Mouse (Mus musculus) ES-E14 (cell line): ENCODE data around the gene Fam71f1.

Experiments
- CHD2 ChIP-seq: IDR thresholded peaks from 2 replicates; pipeline ENCODE4 v1.6.1; 2014; ENCODE audit warnings: mild to moderate bottlenecking, low read depth, low read length, inconsistent platforms
- HCFC1 ChIP-seq: IDR thresholded peaks from 2 replicates; pipeline ENCODE4 v1.6.1; 2012; ENCODE audit warnings: low read length, inconsistent platforms, borderline replicate concordance; ENCODE audit not compliant: insufficient read depth
- MAFK ChIP-seq: IDR thresholded peaks from 2 replicates; pipeline ENCODE4 v1.6.1; 2014; ENCODE audit warnings: mild to moderate bottlenecking, low read depth, low read length, inconsistent platforms; ENCODE audit not compliant: insufficient read depth
- ZNF384 ChIP-seq: IDR thresholded peaks from 2 replicates; pipeline ENCODE4 v1.6.1; 2012; ENCODE audit warnings: low read depth, low read length, inconsistent platforms

GRCm38 (mm10) chr6:29318879-29319278 is at the start of gene Fam71f1:
- no peak for TF ChIP-seq MAFK
- no peak for TF ChIP-seq CHD2
- no peak for TF ChIP-seq ZNF384
- TF ChIP-seq HCFC1, result no peak
